Mouse (Mus musculus) G1E (cell line): ENCODE data around the gene Gm4981.

Experiments
- CTCF ChIP-seq: IDR thresholded peaks from 2 replicates; pipeline ENCODE4 v1.5.1; 2012; ENCODE audit warnings: low read depth, low read length, inconsistent platforms, mixed read lengths
- GATA1 ChIP-seq: IDR thresholded peaks from 2 replicates; pipeline ENCODE4 v1.6.1; 2012; ENCODE audit warnings: borderline replicate concordance, low read length, inconsistent platforms, mixed read lengths
- POLR2AphosphoS5 ChIP-seq: IDR thresholded peaks from 2 replicates; pipeline ENCODE4 v1.6.1; 2012; ENCODE audit warnings: low read depth, low read length, inconsistent platforms; ENCODE audit not compliant: insufficient replicate concordance
- TAL1 ChIP-seq: conservative IDR thresholded peaks from 2 replicates; pipeline ENCODE4 v1.6.1; 2012; ENCODE audit warnings: low read depth, low read length, inconsistent platforms, mixed read lengths

- TF ChIP-seq GATA1, result no peak
- no peak for TF ChIP-seq CTCF
- no peak for TF ChIP-seq TAL1
- TF ChIP-seq POLR2AphosphoS5, result no peak
Measured at GRCm38 (mm10) chr10:58236613-58237012, at the start of gene Gm4981.
